In genomic region chr7:40680993-40681392, GRCm38 (mm10) we compare ENCODE assay signal across 19 mouse cellular contexts.
A peak's percentile ranks its signal among the peaks of the same experiment; 100 is the strongest.
DNase-seq lines count a peak whose midpoint lies in the region; ATAC-seq and TF ChIP-seq lines count a peak whose summit lies in the region.
"Had no signal": no experiment of that assay in that cellular context is flagged by ENCODE, and none has a peak within 500 bp of the region (broad histone marks: within the 10 kb centered on the region; RNA-seq: fewer than 3 reads in every experiment).

No protein-coding gene starts in this region.

- POLR2A ChIA-PET in Patski (lab: Charles Lee): no interaction called here

- WGBS in embryonic facial prominence, embryonic 13.5 days: 45% methylated on average over 6 of the region's 6 CpGs
- 52% methylated on average over 6 of the region's 6 CpGs for WGBS in embryonic facial prominence, embryonic 10.5 days
- WGBS in forebrain, postnatal 0 days: 19% methylated on average over 6 of the region's 6 CpGs
- 13% methylated on average over 6 of the region's 6 CpGs for whole genome bisulfite sequencing in midbrain, embryonic 14.5 days

- H3K4me2 ChIP-seq in embryonic facial prominence, embryonic 13.5 days: peak overlapping the region; percentile 11; the same call in 1 of the 2 replicates
- no peak overlapping the region for H3K4me2 ChIP-seq in forebrain, postnatal 0 days (ENCODE audit: low read depth)
- peak overlapping the region; percentile 21; the same call in 1 of the 2 replicates for H3K4me2 ChIP-seq in midbrain, embryonic 14.5 days (ENCODE audit: low read length)

- H3K27ac ChIP-seq in embryonic facial prominence, embryonic 13.5 days: no peak overlapping the region
- no peak overlapping the region for H3K27ac ChIP-seq in embryonic facial prominence, embryonic 10.5 days (replicated peaks)
- H3K27ac ChIP-seq in forebrain, postnatal 0 days (ENCODE audit: low read depth, low read length): no peak overlapping the region
- no peak overlapping the region for H3K27ac ChIP-seq in midbrain, embryonic 14.5 days (replicated peaks; ENCODE audit: low read depth, low read length)
- H3K27ac ChIP-seq: heart, adult 2 months had no signal

- no peak overlapping the region for H3K4me3 ChIP-seq in embryonic facial prominence, embryonic 13.5 days
- H3K4me3 ChIP-seq in embryonic facial prominence, embryonic 10.5 days: no peak overlapping the region
- no peak overlapping the region for H3K4me3 ChIP-seq in forebrain, postnatal 0 days (ENCODE audit: low read depth, low read length)
- H3K4me3 ChIP-seq in midbrain, embryonic 14.5 days (replicated peaks; ENCODE audit: low read depth, low read length): no peak overlapping the region
- H3K4me3 ChIP-seq: erythroblast, embryonic 14.5 days; heart, adult 2 months had no signal

- no peak for TF ChIP-seq CTCF in Patski (IDR thresholded peaks at IDR 0.05)
- no peak for TF ChIP-seq CTCF in forebrain, postnatal 0 days (IDR thresholded peaks at IDR 0.05; ENCODE audit: low read depth)

- H3K27me3 ChIP-seq in embryonic facial prominence, embryonic 13.5 days: 0 out of 2 replicates have a peak, but pooled peaks cover 3% of the 10 kb centered on the region
- no peaks in the 10 kb centered on the region for H3K27me3 ChIP-seq in embryonic facial prominence, embryonic 10.5 days (replicated peaks; ENCODE audit: low read depth, poor library complexity, severe bottlenecking)
- H3K27me3 ChIP-seq in Patski: no peaks in the 10 kb centered on the region
- H3K27me3 ChIP-seq in forebrain, postnatal 0 days (ENCODE audit: insufficient read depth, low read length): no peaks in the 10 kb centered on the region
- H3K27me3 ChIP-seq in midbrain, embryonic 14.5 days (ENCODE audit: control insufficient read depth, insufficient read depth, low read length): peaks cover 2% of the 10 kb centered on the region; the same call in 1 of the 2 replicates

- no peaks in the 10 kb centered on the region for H3K36me3 ChIP-seq in embryonic facial prominence, embryonic 13.5 days
- H3K36me3 ChIP-seq in embryonic facial prominence, embryonic 10.5 days (replicated peaks): no peaks in the 10 kb centered on the region
- H3K36me3 ChIP-seq in forebrain, postnatal 0 days (ENCODE audit: insufficient read depth): no peaks in the 10 kb centered on the region
- no peaks in the 10 kb centered on the region for H3K36me3 ChIP-seq in midbrain, embryonic 14.5 days (ENCODE audit: control insufficient read depth, insufficient read depth, low read length)

- peaks cover 6% of the 10 kb centered on the region for H3K4me1 ChIP-seq in embryonic facial prominence, embryonic 13.5 days
- no peaks in the 10 kb centered on the region for H3K4me1 ChIP-seq in embryonic facial prominence, embryonic 10.5 days
- H3K4me1 ChIP-seq in forebrain, postnatal 0 days (ENCODE audit: insufficient read depth): no peaks in the 10 kb centered on the region
- H3K4me1 ChIP-seq in midbrain, embryonic 14.5 days (ENCODE audit: control insufficient read depth, insufficient read depth, low read length): peaks cover 12% of the 10 kb centered on the region; the same call in 1 of the 2 replicates

- ATAC-seq in embryonic facial prominence, embryonic 13.5 days (ENCODE audit: insufficient number of reproducible peaks, insufficient read depth, low FRiP score, low TSS enrichment, low read depth): no peak
- peak; percentile 36 for ATAC-seq in Patski
- ATAC-seq in forebrain, postnatal 0 days: peak; percentile 34; the same call in 1 of the 2 replicates
- ATAC-seq in midbrain, embryonic 14.5 days (ENCODE audit: low FRiP score, low TSS enrichment): 0 out of 2 replicates have a peak, but pooled peaks have one; percentile 36
- ATAC-seq: intestine, postnatal 0 days; lung, postnatal 0 days had no signal

- no peak for DNase-seq in embryonic facial prominence, embryonic 10.5 days (ENCODE audit: low spot score)
- DNase-seq in Patski (ENCODE audit: low read depth, low spot score): peak; percentile 15
- no peak for DNase-seq in forebrain, postnatal 0 days
- DNase-seq in midbrain, embryonic 14.5 days: no peak
- DNase-seq in embryo, embryonic 11 days: no peak
- no peak for DNase-seq in gastrocnemius, postnatal 25 days
- no peak for DNase-seq in testis, postnatal 10 days (ENCODE audit: low spot score)
- DNase-seq: adrenal gland, postnatal 25 days; cerebellum, adult 18-20 months; heart, adult 2 months; kidney, postnatal 14 days; left cerebral cortex, postnatal 4 days; liver; right cerebral cortex, postnatal 25 days; thymus, adult 2 months had no signal

- CTCF ChIA-PET in Patski (lab: Charles Lee): no interaction called here

- H3K9ac ChIP-seq in embryonic facial prominence, embryonic 13.5 days: no peak overlapping the region
- H3K9ac ChIP-seq in forebrain, postnatal 0 days: no peak overlapping the region
- no peak overlapping the region for H3K9ac ChIP-seq in midbrain, embryonic 14.5 days (replicated peaks; ENCODE audit: low read length)

- in situ Hi-C loops in Patski (cut with MboI; ENCODE audit: low pct_unique_long_range_greater_than_20kb): no loop called here

- H3K9me3 ChIP-seq in embryonic facial prominence, embryonic 13.5 days: no peaks in the 10 kb centered on the region
- no peaks in the 10 kb centered on the region for H3K9me3 ChIP-seq in embryonic facial prominence, embryonic 10.5 days
- H3K9me3 ChIP-seq in forebrain, postnatal 0 days (ENCODE audit: low read length): no peaks in the 10 kb centered on the region
- no peaks in the 10 kb centered on the region for H3K9me3 ChIP-seq in midbrain, embryonic 14.5 days (ENCODE audit: control insufficient read depth, low read length)
